ENCODE assay signal across 8 mouse cellular contexts in the genomic region with DNA sequence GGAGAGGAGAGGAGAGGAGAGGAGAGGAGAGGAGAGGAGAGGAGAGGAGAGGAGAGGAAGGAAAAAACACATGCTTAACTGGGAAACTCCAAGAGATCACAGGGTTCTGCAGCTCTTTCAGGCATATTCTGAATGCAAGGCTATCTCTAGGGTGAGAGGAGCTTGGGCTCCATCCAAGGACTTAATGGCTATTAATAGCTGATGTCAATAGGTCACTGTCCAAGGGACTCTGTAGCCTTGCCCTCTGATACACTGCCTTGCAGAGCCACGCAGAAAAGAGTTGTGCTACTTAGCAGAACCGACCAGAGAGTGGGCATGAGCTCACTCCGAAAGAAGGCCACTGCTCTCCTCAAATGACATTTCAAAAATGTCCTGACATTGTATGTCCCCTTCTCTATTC.
DNase-seq lines count a peak whose midpoint lies in the region.
"Had no signal": no experiment of that assay in that cellular context is flagged by ENCODE, and none has a peak within 500 bp of the region (broad histone marks: within the 10 kb centered on the region; RNA-seq: fewer than 3 reads in every experiment).

No protein-coding gene starts in this region.

- intact Hi-C loops in heart, postnatal 14 days (cut with DNase I), result no loop called here

- DNase-seq in kidney, adult 8-10 months, result peak; percentile 31 to 47
- DNase-seq in kidney, postnatal 4 days, result no peak
- DNase-seq in adrenal gland, postnatal 14 days, result peak; percentile 62
- peak; percentile 75 for DNase-seq in heart, adult 8-10 months (ENCODE audit: low spot score)
- peak; percentile 29 to 65 for DNase-seq in heart, postnatal 14 days
- no peak for DNase-seq in Muller cell, postnatal 12 days (ENCODE audit: inconsistent ontology term)
- DNase-seq in layer of hippocampus, postnatal 25 days (ENCODE audit: extremely low spot score in 1 of 2, low spot score in 1 of 2), result no peak
- DNase-seq: cerebellum, adult 8-10 months had no signal

Comparison
In these comparisons a context has a peak if more than half of its experiments do, and no peak if none do; other contexts are left out.
1. DNase-seq: peak in kidney, adult 8-10 months (2 of 2), adrenal gland, postnatal 14 days (single experiment), heart, adult 8-10 months (single experiment) and heart, postnatal 14 days (2 of 2); none in kidney, postnatal 4 days (0 of 2), Muller cell, postnatal 12 days (single experiment) and layer of hippocampus, postnatal 25 days (0 of 2).